Mouse (Mus musculus) megakaryocyte-erythroid progenitor cell, adult 5 weeks (primary cell): Measurements from ENCODE around the gene Olfr243. TPM values are rescaled to one million over a fixed set of nuclear protein-coding genes. Genes with fewer than 3 reads are reported as not detected.

Experiments used
- polyA plus RNA-seq: library from polyadenylated mRNA; stranded (reverse); fragments of >175 nt; gene quantifications from 2 replicates; pipeline ENCODE4 v1.2.3, GENCODE M21; 2012

Gene Olfr243
- not detected in 2 replicates for polyA plus RNA-seq

GRCm38 (mm10) chr7:103714371-103714770 is at the start of gene Olfr243:
Gene Olfr243, plus strand, starts transcription at chr7:103714671.

GRCm38 (mm10) chr7:103671091-103671490 is 43.4 kb upstream of the Olfr243 start, which contains the start of gene Olfr624:
Gene Olfr624, minus strand, starts transcription at chr7:103671191.

GRCm38 (mm10) chr7:103682420-103682819 is 32.1 kb upstream of the Olfr243 start, which contains the start of gene Olfr625-ps1:
Gene Olfr625-ps1, plus strand, starts transcription at chr7:103682720.

GRCm38 (mm10) chr7:103730074-103730473 is 15.6 kb downstream of the Olfr243 start, which contains the start of gene Olfr628:
Gene Olfr628, plus strand, starts transcription at chr7:103730374.

GRCm38 (mm10) chr7:103744843-103745242 is 30.4 kb downstream of the Olfr243 start, which contains the start of gene Olfr629:
Gene Olfr629, minus strand, starts transcription at chr7:103744943.

GRCm38 (mm10) chr7:103757233-103757632 is 42.8 kb downstream of the Olfr243 start, which contains the start of gene Olfr630:
Gene Olfr630, minus strand, starts transcription at chr7:103757333.

Other genes starting within 250 kb of the Olfr243 start
- gene Olfr608, start 244.8 kb upstream of the Olfr243 start, polyA plus RNA-seq, result not detected in 2 replicates
- not detected in 2 replicates for gene Olfr609, start 216.6 kb upstream of the Olfr243 start, polyA plus RNA-seq
- not detected in 2 replicates for gene Olfr610, start 202.5 kb upstream of the Olfr243 start, polyA plus RNA-seq
- not detected in 2 replicates for gene Olfr611, start 193.8 kb upstream of the Olfr243 start, polyA plus RNA-seq
- not detected in 2 replicates for gene Olfr612, start 172.0 kb upstream of the Olfr243 start, polyA plus RNA-seq
- not detected in 2 replicates for gene Olfr613, start 166.6 kb upstream of the Olfr243 start, polyA plus RNA-seq
- gene Olfr615, start 158.6 kb upstream of the Olfr243 start, polyA plus RNA-seq, result not detected in 2 replicates
- not detected in 2 replicates for gene Olfr616, start 145.5 kb upstream of the Olfr243 start, polyA plus RNA-seq
- gene Olfr617, start 141.6 kb upstream of the Olfr243 start, polyA plus RNA-seq, result not detected in 2 replicates
- not detected in 2 replicates for gene Olfr618, start 124.6 kb upstream of the Olfr243 start, polyA plus RNA-seq
- gene Olfr619, start 114.1 kb upstream of the Olfr243 start, polyA plus RNA-seq, result not detected in 2 replicates
- not detected in 2 replicates for gene Olfr620, start 102.1 kb upstream of the Olfr243 start, polyA plus RNA-seq
- gene Olfr622, start 72.0 kb upstream of the Olfr243 start, polyA plus RNA-seq, result not detected in 2 replicates
- gene Olfr623, start 51.0 kb upstream of the Olfr243 start, polyA plus RNA-seq, result not detected in 2 replicates
- gene Olfr624, start 43.5 kb upstream of the Olfr243 start, polyA plus RNA-seq, result 0.02 TPM in 1 of 2 replicates, not detected in the other
- gene Olfr625-ps1, start 32.0 kb upstream of the Olfr243 start, polyA plus RNA-seq, result 0.19 TPM in 1 of 2 replicates, not detected in the other
- gene Olfr628, start 15.7 kb downstream of the Olfr243 start, polyA plus RNA-seq, result not detected in 2 replicates
- gene Olfr629, start 30.3 kb downstream of the Olfr243 start, polyA plus RNA-seq, result not detected in 2 replicates
- not detected in 2 replicates for gene Olfr630, start 42.7 kb downstream of the Olfr243 start, polyA plus RNA-seq
- gene Olfr69, start 56.9 kb downstream of the Olfr243 start, polyA plus RNA-seq, result not detected in 2 replicates
- not detected in 2 replicates for gene Olfr68, start 65.0 kb downstream of the Olfr243 start, polyA plus RNA-seq
- gene Olfr67, start 77.2 kb downstream of the Olfr243 start, polyA plus RNA-seq, result not detected in 2 replicates
- 65.8 and 124 TPM in 2 replicates for gene Hbb-bt, start 99.3 kb downstream of the Olfr243 start, polyA plus RNA-seq
- 239 and 618 TPM in 2 replicates for gene Hbb-bs, start 113.4 kb downstream of the Olfr243 start, polyA plus RNA-seq
- not detected in 2 replicates for gene Hbb-bh2, start 125.8 kb downstream of the Olfr243 start, polyA plus RNA-seq
- gene Hbb-bh1, start 128.5 kb downstream of the Olfr243 start, polyA plus RNA-seq, result not detected in 2 replicates
- gene Hbb-y, start 138.5 kb downstream of the Olfr243 start, polyA plus RNA-seq, result not detected in 2 replicates
- gene Olfr66, start 171.6 kb downstream of the Olfr243 start, polyA plus RNA-seq, result not detected in 2 replicates
- gene Olfr64, start 179.8 kb downstream of the Olfr243 start, polyA plus RNA-seq, result 0.02 TPM in 1 of 2 replicates, not detected in the other
- not detected in 2 replicates for gene Olfr65, start 188.8 kb downstream of the Olfr243 start, polyA plus RNA-seq
- not detected in 2 replicates for gene Olfr631, start 214.2 kb downstream of the Olfr243 start, polyA plus RNA-seq
- gene Olfr632, start 219.7 kb downstream of the Olfr243 start, polyA plus RNA-seq, result not detected in 2 replicates
- not detected in 2 replicates for gene Olfr633, start 229.8 kb downstream of the Olfr243 start, polyA plus RNA-seq